Mouse (Mus musculus) midbrain, embryonic 11.5 days (tissue): ENCODE measurements around the gene Rfpl4b. TPM values are rescaled to one million over a fixed set of nuclear protein-coding genes. Genes with fewer than 3 reads are reported as not detected.

Experiments
- ATAC-seq: fragments of 200-750 bp; cut with Nextera tagmentation; 2 replicates; pipeline ENCODE4 v1.8.0; 2017; ENCODE audit warnings: moderate TSS enrichment, moderate library complexity; ENCODE audit not compliant: low FRiP score
- DNase-seq: peaks from one replicate; pipeline ENCODE4 v3.0.0; 2015; ENCODE audit warnings: low spot score; ENCODE audit errors: missing footprints
- H3K27ac ChIP-seq: fragments of 300-500 bp; sonication (generic); 2 replicates; pipeline ENCODE4 v1.5.1; 2014; ENCODE audit warnings: low read depth, low read length
- H3K27me3 ChIP-seq: fragments of 300-500 bp; sonication (generic); 2 replicates; pipeline ENCODE4 v1.6.1; 2014; ENCODE audit warnings: mild to moderate bottlenecking, low read length, moderate library complexity, mixed read lengths; ENCODE audit not compliant: control insufficient read depth, insufficient read depth
- H3K36me3 ChIP-seq: fragments of 300-500 bp; sonication (generic); 2 replicates; pipeline ENCODE4 v1.6.1; 2014; ENCODE audit warnings: mild to moderate bottlenecking, low read length, moderate library complexity, mixed read lengths; ENCODE audit not compliant: control insufficient read depth, insufficient read depth
- H3K4me1 ChIP-seq: fragments of 300-500 bp; sonication (generic); 2 replicates; pipeline ENCODE4 v1.6.1; 2014; ENCODE audit warnings: low read length; ENCODE audit not compliant: control insufficient read depth, insufficient read depth
- H3K4me2 ChIP-seq: fragments of 300-500 bp; sonication (generic); 2 replicates; pipeline ENCODE4 v1.6.1; 2014; ENCODE audit warnings: mild to moderate bottlenecking, moderate library complexity
- H3K4me3 ChIP-seq: fragments of 300-500 bp; sonication (generic); 2 replicates; pipeline ENCODE4 v1.5.1; 2014; ENCODE audit warnings: low read depth, low read length
- H3K9ac ChIP-seq: fragments of 300-500 bp; sonication (generic); 2 replicates; pipeline ENCODE4 v1.6.1; 2014; ENCODE audit warnings: low read length
- H3K9me3 ChIP-seq: fragments of 300-500 bp; sonication (generic); 2 replicates; pipeline ENCODE4 v1.6.1; 2016; ENCODE audit warnings: low read length; ENCODE audit not compliant: control insufficient read depth
- WGBS: fragments of 180-500 bp; shearing (Covaris S2); extraction: QIAGEN DNeasy Blood & Tissue Kit; methylation state at CpG from one replicate; pipeline ENCODE4 v1.1.7; 2014; 5-methylcytosine and 5-hydroxymethylcytosine counted together
- polyA plus RNA-seq: library from polyadenylated mRNA; unstranded; fragments of >200 nt; fragmentation: Nextera tagmentation; extraction: Ambion mirVana; gene quantifications from 2 replicates; pipeline ENCODE4 v1.2.1, GENCODE M21; 2014

The Rfpl4b gene
- polyA plus RNA-seq, 1 experiment from 2014 or later, result not detected

DNA sequence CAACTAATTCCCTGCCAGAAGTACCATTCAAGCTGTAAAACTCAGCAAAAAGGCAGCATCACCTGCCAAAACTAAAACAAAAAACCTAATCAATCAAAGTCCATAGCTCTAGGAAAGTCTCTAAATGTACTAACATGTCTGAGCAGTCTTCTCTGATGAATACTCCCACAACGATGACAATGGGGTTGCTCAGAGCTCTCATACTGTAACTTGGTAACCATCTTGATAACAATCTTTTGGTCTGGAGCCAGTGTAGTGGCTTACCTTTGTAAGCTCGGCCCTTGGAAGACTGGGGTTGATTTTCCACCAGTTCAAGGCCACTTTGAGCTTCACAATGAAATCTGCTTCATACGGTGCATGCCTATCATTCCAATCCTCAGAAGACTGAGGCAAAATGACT is 33.0 kb downstream of the Rfpl4b start:
- 82% methylated on average over 3 of the region's 3 CpGs for WGBS
- no peak for ATAC-seq
- no peaks in the 10 kb centered on the region for H3K9me3 ChIP-seq

More for the DNA sequence above, 33.0 kb downstream of the Rfpl4b start:
- Histone ChIP-seq H3K36me3 (no peaks in the 10 kb centered on the region), H3K27ac (no peak overlapping the region), H3K27me3 (no peaks in the 10 kb centered on the region), H3K4me3 (no peak overlapping the region), H3K4me2 (no peak overlapping the region), H3K9ac (no peak overlapping the region), H3K4me1 (no peaks in the 10 kb centered on the region)
- DNase-seq, result no peak

Other genes with a start within 250 kb of the Rfpl4b start
- gene Lama4, start 143.7 kb upstream of the Rfpl4b start, polyA plus RNA-seq, result 14.8 and 17.1 TPM in 2 replicates